Mouse (Mus musculus) midbrain, embryonic 16.5 days (tissue): Measurements from ENCODE around the gene Cd300ld2. TPM values are rescaled to one million over a fixed set of nuclear protein-coding genes. Genes with fewer than 3 reads are reported as not detected.

Source experiments
- ATAC-seq: fragments of 200-750 bp; cut with Nextera tagmentation; 2 replicates; pipeline ENCODE4 v1.8.0; 2017; ENCODE audit warnings: moderate TSS enrichment
- H3K27ac ChIP-seq: fragments of 300-500 bp; sonication (generic); 2 replicates; pipeline ENCODE4 v1.5.1; 2014; ENCODE audit warnings: mild to moderate bottlenecking, low read length, mixed read lengths
- H3K27me3 ChIP-seq: fragments of 300-500 bp; sonication (generic); 2 replicates; pipeline ENCODE4 v1.6.1; 2014; ENCODE audit warnings: low read depth, low read length, mixed read lengths; ENCODE audit not compliant: control insufficient read depth, insufficient read depth
- H3K36me3 ChIP-seq: fragments of 300-500 bp; sonication (generic); 2 replicates; pipeline ENCODE4 v1.6.1; 2014; ENCODE audit warnings: mild to moderate bottlenecking, low read length, moderate library complexity, mixed read lengths; ENCODE audit not compliant: control insufficient read depth, insufficient read depth
- H3K4me1 ChIP-seq: fragments of 300-500 bp; sonication (generic); 2 replicates; pipeline ENCODE4 v1.6.1; 2014; ENCODE audit warnings: mild to moderate bottlenecking, low read length, mixed read lengths; ENCODE audit not compliant: control insufficient read depth, insufficient read depth
- H3K4me2 ChIP-seq: fragments of 300-500 bp; sonication (generic); 2 replicates; pipeline ENCODE4 v1.6.1; 2014; ENCODE audit warnings: mild to moderate bottlenecking, low read length, mixed read lengths
- H3K4me3 ChIP-seq: fragments of 300-500 bp; sonication (generic); 2 replicates; pipeline ENCODE4 v1.5.1; 2014; ENCODE audit warnings: low read depth, mild to moderate bottlenecking, low read length, moderate library complexity, mixed read lengths
- H3K9ac ChIP-seq: fragments of 300-500 bp; sonication (generic); 2 replicates; pipeline ENCODE4 v1.6.1; 2014; ENCODE audit warnings: low read depth, low read length, mixed read lengths
- H3K9me3 ChIP-seq: fragments of 300-500 bp; sonication (generic); replicated peaks from 2 replicates; pipeline ENCODE4 v1.6.1; 2014; ENCODE audit warnings: mild to moderate bottlenecking, low read length, mixed read lengths; ENCODE audit not compliant: control insufficient read depth, poor library complexity, severe bottlenecking
- WGBS: fragments of 180-500 bp; shearing (Covaris S2); extraction: QIAGEN DNeasy Blood & Tissue Kit; methylation state at CpG from one replicate; pipeline ENCODE4 v1.1.7; 2014; 5-methylcytosine and 5-hydroxymethylcytosine counted together
- polyA plus RNA-seq: library from polyadenylated mRNA; unstranded; fragments of >200 nt; fragmentation: Nextera tagmentation; extraction: Ambion mirVana; gene quantifications from 2 replicates; pipeline ENCODE4 v1.2.1, GENCODE M21; 2015

Cd300ld2 gene
- polyA plus RNA-seq, 1 experiment from 2014 or later = not detected

GRCm38 (mm10) chr11:114960369-114960768, 55.6 kb downstream of the Cd300ld2 start:
- no peak for ATAC-seq

More at GRCm38 (mm10) chr11:114960369-114960768, 55.6 kb downstream of the Cd300ld2 start:
- H3K4me1 ChIP-seq = no peaks in the 10 kb centered on the region
- no peaks in the 10 kb centered on the region for H3K36me3 ChIP-seq
- no peak overlapping the region for H3K9ac ChIP-seq
- H3K27me3 ChIP-seq = no peaks in the 10 kb centered on the region
- no peak overlapping the region for H3K4me3 ChIP-seq
- WGBS = 82% methylated on average over 1 of the region's 1 CpGs
- H3K9me3 ChIP-seq = no peaks in the 10 kb centered on the region
- H3K4me2 ChIP-seq = no peak overlapping the region
- no peak overlapping the region for H3K27ac ChIP-seq

Other genes starting within 250 kb of the Cd300ld2 start
- gene Btbd17, start 220.2 kb downstream of the Cd300ld2 start, polyA plus RNA-seq = 19.6 and 20.6 TPM in 2 replicates
- not detected in 2 replicates for gene Gpr142, start 217.3 kb downstream of the Cd300ld2 start, polyA plus RNA-seq
- gene Gprc5c, start 165.0 kb downstream of the Cd300ld2 start, polyA plus RNA-seq = 5.4 and 7.4 TPM in 2 replicates
- 1.2 and 1.3 TPM in 2 replicates for gene Cd300a, start 126.2 kb downstream of the Cd300ld2 start, polyA plus RNA-seq
- gene Cd300lb, start 81.8 kb downstream of the Cd300ld2 start, polyA plus RNA-seq = 0.07 TPM in 1 of 2 replicates, not detected in the other
- not detected in 2 replicates for gene Cd300c, start 47.0 kb downstream of the Cd300ld2 start, polyA plus RNA-seq
- gene Cd300ld, start 26.3 kb downstream of the Cd300ld2 start, polyA plus RNA-seq = not detected in 2 replicates
- 0.94 and 0.95 TPM in 2 replicates for gene Cd300c2, start 14.3 kb downstream of the Cd300ld2 start, polyA plus RNA-seq
- not detected in 2 replicates for gene Cd300ld4, start 10.8 kb upstream of the Cd300ld2 start, polyA plus RNA-seq
- not detected in 2 replicates for gene Cd300ld5, start 21.6 kb upstream of the Cd300ld2 start, polyA plus RNA-seq
- gene Cd300ld3, start 32.2 kb upstream of the Cd300ld2 start, polyA plus RNA-seq = not detected in 2 replicates
- 0.11 TPM in 1 of 2 replicates, not detected in the other for gene Cd300e, start 46.0 kb upstream of the Cd300ld2 start, polyA plus RNA-seq
- gene Rab37, start 75.2 kb upstream of the Cd300ld2 start, polyA plus RNA-seq = 1.0 TPM in 2 replicates
- gene Cd300lf, start 117.8 kb upstream of the Cd300ld2 start, polyA plus RNA-seq = 0.34 TPM in 1 of 2 replicates, not detected in the other
- 47.5 and 57.5 TPM in 2 replicates for gene Slc9a3r1, start 147.1 kb upstream of the Cd300ld2 start, polyA plus RNA-seq
- gene Tmem104, start 171.3 kb upstream of the Cd300ld2 start, polyA plus RNA-seq = 12.5 and 14.9 TPM in 2 replicates
- gene Nat9, start 171.7 kb upstream of the Cd300ld2 start, polyA plus RNA-seq = 23.2 and 23.9 TPM in 2 replicates